ENCODE assay signal across 10 mouse cellular contexts in genomic region chr2:124608546-124608945, GRCm38 (mm10).
DNase-seq lines count a peak whose midpoint lies in the region; ATAC-seq lines count a peak whose summit lies in the region.
"Had no signal": no experiment of that assay in that cellular context is flagged by ENCODE, and none has a peak within 500 bp of the region (broad histone marks: within the 10 kb centered on the region; RNA-seq: fewer than 3 reads in every experiment).

No protein-coding gene starts in this region.

- no peak overlapping the region for H3K4me3 ChIP-seq in limb, embryonic 13.5 days
- H3K4me3 ChIP-seq in limb, embryonic 10.5 days = no peak overlapping the region
- no peak overlapping the region for H3K4me3 ChIP-seq in heart, embryonic 15.5 days

- peak; percentile 51 for DNase-seq in cerebellum, adult 9-11 months
- DNase-seq in cerebellum, adult 11 months = no peak
- DNase-seq in limb, embryonic 10.5 days (ENCODE audit: low spot score) = no peak
- DNase-seq in lung, postnatal 36 days = peak; percentile 48
- DNase-seq in gastrocnemius, adult 18-20 months (ENCODE audit: low spot score) = no peak
- no peak for DNase-seq in testis, postnatal 14 days (ENCODE audit: low spot score)
- DNase-seq: B cell, adult 2 months had no signal

- 58% methylated on average over 4 of the region's 4 CpGs for WGBS in limb, embryonic 13.5 days
- WGBS in limb, embryonic 10.5 days = 66% methylated on average over 4 of the region's 4 CpGs
- WGBS in heart, embryonic 15.5 days = 58% methylated on average over 4 of the region's 4 CpGs

- ATAC-seq in limb, embryonic 13.5 days (ENCODE audit: low FRiP score, low read depth) = no peak
- ATAC-seq in heart, embryonic 15.5 days (replicated peaks; ENCODE audit: insufficient number of reproducible peaks, insufficient read depth, low FRiP score, low read depth) = no peak

- no peak overlapping the region for H3K27ac ChIP-seq in limb, embryonic 13.5 days
- no peak overlapping the region for H3K27ac ChIP-seq in limb, embryonic 10.5 days
- H3K27ac ChIP-seq in heart, embryonic 15.5 days = no peak overlapping the region; the same call in 1 of the 2 replicates
- H3K27ac ChIP-seq: forebrain, embryonic 12.5 days had no signal

- peak overlapping the region; percentile 91; the same call in 1 of the 2 replicates for H3K4me2 ChIP-seq in limb, embryonic 13.5 days (replicated peaks)
- H3K4me2 ChIP-seq in heart, embryonic 15.5 days = peak overlapping the region; percentile 69; the same call in 1 of the 2 replicates

- H3K4me1 ChIP-seq in limb, embryonic 13.5 days = peaks cover 19% of the 10 kb centered on the region
- H3K4me1 ChIP-seq in limb, embryonic 10.5 days = peaks cover 24% of the 10 kb centered on the region
- peaks cover 35% of the 10 kb centered on the region for H3K4me1 ChIP-seq in heart, embryonic 15.5 days (replicated peaks)

- H3K36me3 ChIP-seq in limb, embryonic 13.5 days = no peaks in the 10 kb centered on the region
- no peaks in the 10 kb centered on the region for H3K36me3 ChIP-seq in limb, embryonic 10.5 days
- H3K36me3 ChIP-seq in heart, embryonic 15.5 days = no peaks in the 10 kb centered on the region
- H3K36me3 ChIP-seq: forebrain, embryonic 12.5 days had no signal

- no peaks in the 10 kb centered on the region for H3K9me3 ChIP-seq in limb, embryonic 13.5 days
- no peaks in the 10 kb centered on the region for H3K9me3 ChIP-seq in limb, embryonic 10.5 days (replicated peaks)
- no peaks in the 10 kb centered on the region for H3K9me3 ChIP-seq in heart, embryonic 15.5 days (replicated peaks)
- H3K9me3 ChIP-seq: forebrain, embryonic 12.5 days had no signal

- no peak overlapping the region for H3K9ac ChIP-seq in limb, embryonic 13.5 days
- no peak overlapping the region for H3K9ac ChIP-seq in heart, embryonic 15.5 days
- H3K9ac ChIP-seq: forebrain, embryonic 12.5 days had no signal

- peaks cover 42% of the 10 kb centered on the region for H3K27me3 ChIP-seq in limb, embryonic 13.5 days
- H3K27me3 ChIP-seq in limb, embryonic 10.5 days (ENCODE audit: low read depth, poor library complexity, severe bottlenecking) = peaks cover 34% of the 10 kb centered on the region; the same call in 1 of the 2 replicates
- H3K27me3 ChIP-seq in heart, embryonic 15.5 days = no peaks in the 10 kb centered on the region

Comparison
In these comparisons a context has a peak if more than half of its experiments do, and no peak if none do; other contexts are left out.
1. DNase-seq: peak in cerebellum, adult 9-11 months (single experiment) and lung, postnatal 36 days (single experiment); none in cerebellum, adult 11 months (single experiment), limb, embryonic 10.5 days (single experiment), gastrocnemius, adult 18-20 months (single experiment) and testis, postnatal 14 days (single experiment).